Comparison of ENCODE assay signal across 10 mouse cellular contexts in genomic region chr6:29347189-29347588, GRCm38 (mm10). TPM values are rescaled to one million over a fixed set of nuclear protein-coding genes. Genes with fewer than 3 reads are reported as not detected.
DNase-seq lines count a peak whose midpoint lies in the region; ATAC-seq and TF ChIP-seq lines count a peak whose summit lies in the region.
"Had no signal": no experiment of that assay in that cellular context is flagged by ENCODE, and none has a peak within 500 bp of the region (broad histone marks: within the 10 kb centered on the region; RNA-seq: fewer than 3 reads in every experiment).

No protein-coding gene starts in this region.

- ATAC-seq in embryonic facial prominence, embryonic 11.5 days (replicated peaks; ENCODE audit: insufficient number of reproducible peaks, low FRiP score, low TSS enrichment, low read depth) = no peak
- no peak for ATAC-seq in neural tube, embryonic 12.5 days (ENCODE audit: low FRiP score, low read depth)
- no peak for ATAC-seq in erythroid progenitor cell, adult 5-6 weeks (replicated peaks; ENCODE audit: low FRiP score, poor library complexity, severe bottlenecking)

- H3K9me3 ChIP-seq in embryonic facial prominence, embryonic 11.5 days (replicated peaks; ENCODE audit: control insufficient read depth, low read length) = no peaks in the 10 kb centered on the region
- H3K9me3 ChIP-seq in neural tube, embryonic 12.5 days = no peaks in the 10 kb centered on the region

- H3K36me3 ChIP-seq in embryonic facial prominence, embryonic 11.5 days (replicated peaks; ENCODE audit: control insufficient read depth, insufficient read depth, low read depth, low read length) = no peaks in the 10 kb centered on the region
- no peaks in the 10 kb centered on the region for H3K36me3 ChIP-seq in neural tube, embryonic 12.5 days

- H3K27me3 ChIP-seq in embryonic facial prominence, embryonic 11.5 days (ENCODE audit: control insufficient read depth, insufficient read depth, low read length) = no peaks in the 10 kb centered on the region
- H3K27me3 ChIP-seq in neural tube, embryonic 12.5 days (replicated peaks) = no peaks in the 10 kb centered on the region

- H3K27ac ChIP-seq in layer of hippocampus, adult 2 months = peak overlapping the region; percentile 93
- peak overlapping the region; percentile 80 for H3K27ac ChIP-seq in embryonic facial prominence, embryonic 11.5 days (replicated peaks; ENCODE audit: low read depth, low read length)
- 0 out of 2 replicates have a peak overlapping the region, but pooled peaks have one; percentile 16 for H3K27ac ChIP-seq in neural tube, embryonic 12.5 days

- no peaks in the 10 kb centered on the region for H3K4me1 ChIP-seq in embryonic facial prominence, embryonic 11.5 days (ENCODE audit: control insufficient read depth, insufficient read depth, low read length)
- H3K4me1 ChIP-seq in neural tube, embryonic 12.5 days = peaks cover 10% of the 10 kb centered on the region

- peak overlapping the region; percentile 84 for H3K9ac ChIP-seq in embryonic facial prominence, embryonic 11.5 days (replicated peaks; ENCODE audit: low read length)
- peak overlapping the region; percentile 67 for H3K9ac ChIP-seq in neural tube, embryonic 12.5 days

- H3K4me2 ChIP-seq in embryonic facial prominence, embryonic 11.5 days (ENCODE audit: low read depth, low read length) = peak overlapping the region; percentile 49
- H3K4me2 ChIP-seq in neural tube, embryonic 12.5 days (replicated peaks) = peak overlapping the region; percentile 72

- WGBS in embryonic facial prominence, embryonic 11.5 days = 42% methylated on average over 7 of the region's 7 CpGs
- WGBS in neural tube, embryonic 12.5 days = 43% methylated on average over 7 of the region's 7 CpGs

- no peak for TF ChIP-seq CTCF in layer of hippocampus, adult 2 months (conservative IDR thresholded peaks at IDR 0.05)

- peak overlapping the region; percentile 91 for H3K4me3 ChIP-seq in layer of hippocampus, adult 2 months
- H3K4me3 ChIP-seq in embryonic facial prominence, embryonic 11.5 days (ENCODE audit: low read depth, low read length) = peak overlapping the region; percentile 96
- H3K4me3 ChIP-seq in neural tube, embryonic 12.5 days = peak overlapping the region; percentile 80

- no peak for DNase-seq in layer of hippocampus, adult 2 months (ENCODE audit: low spot score in 2 of 2)
- DNase-seq in layer of hippocampus, adult 11-12 months (ENCODE audit: low spot score) = no peak
- no peak for DNase-seq in embryonic facial prominence, embryonic 11.5 days (ENCODE audit: low spot score)
- peak; percentile 31 for DNase-seq in hindlimb bud, embryonic 11.5 days (ENCODE audit: extremely low spot score, low read depth, low spot score)
- DNase-seq in frontal cortex, postnatal 36 days (ENCODE audit: low spot score in 2 of 2) = no peak
- DNase-seq in spleen, postnatal 14 days (ENCODE audit: low spot score in 2 of 2) = no peak

RNA-seq across cellular contexts. Expression of gene Calu, which starts 0.7 kb away (rescaled TPM):
- 10 to 100 TPM; 65.3 to 67.6 TPM for total RNA-seq in layer of hippocampus, adult 2 months (2021)
- 323 and 328 TPM in 2 replicates for polyA plus RNA-seq in embryonic facial prominence, embryonic 11.5 days (2014; fragmentation: Nextera tagmentation; extraction: Ambion mirVana)
- 199 and 223 TPM in 2 replicates for polyA plus RNA-seq in neural tube, embryonic 12.5 days (2016; fragmentation: Nextera tagmentation; extraction: Ambion mirVana)
- total RNA-seq in erythroid progenitor cell, adult 5-6 weeks (2015; ENCODE audit: low replicate concordance) = 23.1 and 26.7 TPM in 2 replicates
- 41.5 and 53.8 TPM in 2 replicates for total RNA-seq in erythroid progenitor cell, adult 5-6 weeks (2017; ENCODE audit: low replicate concordance)

RNA-seq across cellular contexts. Expression of gene Fam71f1, which starts 28.2 kb away (rescaled TPM):
- total RNA-seq in layer of hippocampus, adult 2 months (2021) = not detected
- not detected in 2 replicates for polyA plus RNA-seq in embryonic facial prominence, embryonic 11.5 days (2014; fragmentation: Nextera tagmentation; extraction: Ambion mirVana)
- not detected in 2 replicates for polyA plus RNA-seq in neural tube, embryonic 12.5 days (2016; fragmentation: Nextera tagmentation; extraction: Ambion mirVana)
- not detected in 2 replicates for total RNA-seq in erythroid progenitor cell, adult 5-6 weeks (2015; ENCODE audit: low replicate concordance)
- not detected in 2 replicates for total RNA-seq in erythroid progenitor cell, adult 5-6 weeks (2017; ENCODE audit: low replicate concordance)
- total RNA-seq: left cerebral cortex, postnatal 36 days had no signal
- polyA plus RNA-seq: brain, embryonic 14.5 days had no signal

RNA-seq across cellular contexts. Expression of gene Opn1sw, which starts 41.1 kb away (rescaled TPM):
- total RNA-seq in layer of hippocampus, adult 2 months (2021) = not detected
- 0.27 and 0.28 TPM in 2 replicates for polyA plus RNA-seq in embryonic facial prominence, embryonic 11.5 days (2014; fragmentation: Nextera tagmentation; extraction: Ambion mirVana)
- polyA plus RNA-seq in neural tube, embryonic 12.5 days (2016; fragmentation: Nextera tagmentation; extraction: Ambion mirVana) = 0.18 and 0.24 TPM in 2 replicates
- total RNA-seq in erythroid progenitor cell, adult 5-6 weeks (2015; ENCODE audit: low replicate concordance) = not detected in 2 replicates
- total RNA-seq in erythroid progenitor cell, adult 5-6 weeks (2017; ENCODE audit: low replicate concordance) = not detected in 2 replicates

RNA-seq across cellular contexts. Expression of gene Ccdc136, which starts 48.9 kb away (rescaled TPM):
- 10 to 100 TPM; 66.9 to 74.2 TPM for total RNA-seq in layer of hippocampus, adult 2 months (2021)
- 17.3 and 22.8 TPM in 2 replicates for polyA plus RNA-seq in embryonic facial prominence, embryonic 11.5 days (2014; fragmentation: Nextera tagmentation; extraction: Ambion mirVana)
- 33.1 and 39.9 TPM in 2 replicates for polyA plus RNA-seq in neural tube, embryonic 12.5 days (2016; fragmentation: Nextera tagmentation; extraction: Ambion mirVana)
- not detected in 2 replicates for total RNA-seq in erythroid progenitor cell, adult 5-6 weeks (2015; ENCODE audit: low replicate concordance)
- total RNA-seq in erythroid progenitor cell, adult 5-6 weeks (2017; ENCODE audit: low replicate concordance) = not detected in 2 replicates

Comparison
In these comparisons a context has a peak if more than half of its experiments do, and no peak if none do; other contexts are left out.
1. H3K27ac ChIP-seq: peak in every context shown above with its lines; median percentile 93 in layer of hippocampus, adult 2 months; 80 in embryonic facial prominence, embryonic 11.5 days; 16 in neural tube, embryonic 12.5 days.